Mouse (Mus musculus) urinary bladder, postnatal 14 days (tissue): ENCODE measurements around the gene Col27a1.

Experiments
- DNase-seq: peaks from one replicate; pipeline ENCODE4 v3.0.0; 2021; ENCODE audit warnings: low spot score

Col27a1 gene

DNA sequence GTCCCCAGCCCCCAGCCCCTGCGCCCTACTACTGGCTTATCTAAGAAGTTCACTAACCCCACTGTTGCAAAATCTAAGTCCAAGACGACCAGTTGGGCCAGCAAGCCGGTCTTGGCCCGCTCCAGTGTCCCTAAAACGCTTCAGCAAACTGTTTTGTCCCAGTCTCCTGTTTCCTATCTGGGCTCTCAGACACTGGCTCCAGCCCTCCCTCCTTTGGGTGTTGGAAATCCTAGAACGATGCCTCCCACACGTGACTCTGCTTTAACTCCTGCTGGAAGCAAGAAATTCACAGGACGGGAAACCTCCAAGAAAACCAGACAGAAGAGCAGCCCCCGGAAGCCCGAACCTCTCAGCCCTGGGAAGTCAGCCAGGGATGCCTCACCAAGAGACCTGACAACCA, 11.6 kb downstream of the Col27a1 start:
- DNase-seq: no peak

- no peak for DNase-seq
Measured at GRCm38 (mm10) chr4:63226164-63226882, 12.5 kb downstream of the Col27a1 start.

DNA sequence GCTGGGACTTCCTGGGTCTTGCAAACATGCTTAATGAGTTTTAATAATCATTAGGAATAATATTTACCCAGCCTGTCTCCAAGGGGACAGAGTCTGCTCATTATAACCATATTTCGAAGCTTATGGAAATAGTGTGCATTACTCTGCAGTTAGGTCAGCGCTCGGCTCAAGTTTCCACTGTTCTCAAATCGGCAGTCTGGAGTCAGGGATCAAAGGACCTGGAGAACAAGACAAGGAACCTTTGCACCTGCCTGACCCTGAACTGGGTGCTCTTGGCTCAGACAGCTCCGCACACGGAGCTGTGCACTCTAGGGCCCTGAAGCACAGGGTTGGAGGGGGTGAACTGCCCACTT, 13.1 kb downstream of the Col27a1 start:
- no peak for DNase-seq

- DNase-seq: peak; percentile 37
Measured at GRCm38 (mm10) chr4:63228943-63229342, 15.1 kb downstream of the Col27a1 start.

GRCm38 (mm10) chr4:63229991-63230581, 16.3 kb downstream of the Col27a1 start:
- no peak for DNase-seq

GRCm38 (mm10) chr4:63231121-63231520, 17.3 kb downstream of the Col27a1 start:
- no peak for DNase-seq

GRCm38 (mm10) chr4:63232542-63233020, 18.8 kb downstream of the Col27a1 start:
- no peak for DNase-seq

DNA sequence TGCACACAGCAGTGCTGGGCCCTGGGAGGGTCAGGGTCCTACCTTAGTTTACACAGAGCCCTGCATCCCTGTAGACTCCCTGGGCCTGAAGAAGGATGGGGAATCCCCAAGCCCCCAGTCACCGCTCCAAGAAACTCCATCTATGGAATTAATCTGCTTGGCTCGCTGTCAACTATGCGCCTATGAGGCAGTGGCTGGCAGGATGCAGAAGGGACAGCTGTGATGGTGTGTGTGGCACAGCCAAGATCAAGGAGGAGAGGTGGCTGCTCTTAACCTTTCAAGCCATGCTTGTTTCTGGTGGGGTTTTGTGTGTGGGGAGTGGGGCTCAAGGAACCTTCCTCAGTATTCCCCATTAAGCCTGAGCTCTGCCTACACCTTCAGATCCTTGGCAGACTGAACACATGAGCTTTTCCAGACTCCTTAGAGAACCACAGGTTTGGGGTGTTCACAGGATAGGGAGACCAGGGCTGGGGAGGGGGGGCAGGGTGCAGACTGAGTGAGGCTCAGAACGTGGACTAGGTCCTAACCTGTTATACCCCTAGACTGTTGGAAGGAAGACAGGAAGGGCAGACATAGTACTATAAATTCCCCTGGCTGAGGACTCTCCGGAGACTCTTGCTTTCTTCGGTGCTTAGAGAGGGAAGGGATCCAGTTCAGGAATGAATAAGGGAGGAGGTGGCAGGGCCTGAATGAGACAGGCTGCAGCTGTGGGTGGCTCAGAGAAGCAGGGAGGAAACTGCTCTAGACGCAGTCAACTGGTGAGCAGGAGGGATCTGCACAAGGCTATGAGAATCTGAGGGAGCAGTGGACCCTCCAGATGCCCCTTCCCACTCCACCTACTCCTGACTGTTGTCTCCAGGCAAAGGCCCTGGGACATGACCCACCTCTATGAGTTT, 20.0 kb downstream of the Col27a1 start:
- no peak for DNase-seq

DNA sequence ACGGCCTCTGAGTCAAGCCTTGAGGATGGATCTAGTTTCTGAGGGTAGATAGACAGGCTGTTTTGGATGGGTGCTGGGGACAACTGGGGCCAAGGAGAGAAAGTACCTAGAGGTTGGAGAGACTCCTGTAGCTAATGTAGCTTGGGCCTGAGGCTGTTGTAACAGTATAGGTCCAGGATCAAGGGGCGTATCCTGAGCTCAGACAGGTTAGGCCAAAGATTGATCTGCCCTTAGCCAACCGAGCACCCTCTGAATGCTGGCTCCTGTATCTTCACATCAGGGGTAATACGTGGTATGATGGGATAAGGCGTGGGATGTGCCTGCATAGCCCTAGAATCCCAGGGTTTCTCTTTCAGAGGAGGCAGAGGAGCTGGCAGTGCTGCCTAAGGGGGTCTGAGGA, 21.0 kb downstream of the Col27a1 start:
- DNase-seq: no peak

GRCm38 (mm10) chr4:63236235-63236634, 22.4 kb downstream of the Col27a1 start:
- no peak for DNase-seq

DNA sequence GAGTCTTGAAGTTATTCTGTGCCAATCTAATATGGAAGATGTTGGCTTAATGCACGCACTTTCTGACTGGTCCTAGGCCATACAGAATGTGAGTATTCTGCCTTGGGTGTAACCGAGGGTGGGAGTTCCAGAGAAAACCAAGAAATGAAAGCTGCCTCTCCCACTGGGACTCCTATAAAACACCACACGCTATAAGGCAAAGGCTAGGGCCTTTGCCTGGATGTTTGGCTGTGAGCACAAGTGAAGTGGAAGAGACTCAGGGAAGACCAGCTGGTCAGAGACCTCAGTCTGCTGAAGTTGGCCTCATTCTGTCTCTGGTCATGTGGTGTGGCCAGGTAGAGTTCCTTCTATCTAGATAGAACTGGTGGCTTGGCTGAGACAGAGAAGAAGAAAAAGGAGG, 23.4 kb downstream of the Col27a1 start:
- no peak for DNase-seq

- DNase-seq: no peak
Measured at GRCm38 (mm10) chr4:63238141-63238540, 24.3 kb downstream of the Col27a1 start.

DNA sequence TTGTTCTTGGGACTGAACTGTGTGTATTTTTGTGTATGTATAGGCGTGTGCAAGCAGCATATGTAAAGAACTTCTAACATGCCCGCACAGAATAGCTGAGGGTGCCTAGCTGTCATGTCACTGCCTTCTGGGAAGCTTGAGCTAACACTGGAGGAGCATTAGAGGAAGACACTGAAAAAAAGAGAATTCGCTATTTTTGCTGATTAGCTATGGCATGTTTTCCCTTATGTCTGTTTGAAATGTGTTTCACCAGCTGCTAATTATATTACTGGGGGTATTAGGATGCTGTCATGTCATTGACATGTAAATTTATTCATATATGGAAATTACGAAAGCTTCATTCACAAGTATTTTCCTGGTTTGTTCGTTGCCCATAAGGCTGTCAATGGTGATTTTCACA, 24.9 kb downstream of the Col27a1 start:
- DNase-seq: no peak

GRCm38 (mm10) chr4:63241031-63241430, 27.2 kb downstream of the Col27a1 start:
- DNase-seq: no peak

DNA sequence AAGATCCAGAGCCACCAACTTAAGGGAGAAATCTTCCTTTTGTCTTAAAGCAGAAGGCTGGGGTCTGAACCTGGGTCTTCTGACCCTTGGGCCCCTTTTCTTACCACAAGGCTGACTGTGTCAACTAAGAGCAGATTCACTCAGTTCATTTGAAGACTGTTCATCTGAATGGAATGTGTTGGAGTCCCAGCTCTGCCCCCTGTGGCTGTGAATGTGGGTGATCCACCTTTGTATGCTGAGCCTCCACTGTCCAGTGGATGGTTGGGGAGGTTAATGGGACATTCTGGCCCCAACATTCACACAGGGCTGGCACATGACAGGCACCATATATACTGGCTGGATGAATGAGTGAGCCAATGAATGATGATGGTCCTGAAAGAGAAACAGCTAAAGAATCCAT, 34.2 kb downstream of the Col27a1 start:
- DNase-seq: no peak

GRCm38 (mm10) chr4:63248951-63249350, 35.1 kb downstream of the Col27a1 start:
- no peak for DNase-seq

DNA sequence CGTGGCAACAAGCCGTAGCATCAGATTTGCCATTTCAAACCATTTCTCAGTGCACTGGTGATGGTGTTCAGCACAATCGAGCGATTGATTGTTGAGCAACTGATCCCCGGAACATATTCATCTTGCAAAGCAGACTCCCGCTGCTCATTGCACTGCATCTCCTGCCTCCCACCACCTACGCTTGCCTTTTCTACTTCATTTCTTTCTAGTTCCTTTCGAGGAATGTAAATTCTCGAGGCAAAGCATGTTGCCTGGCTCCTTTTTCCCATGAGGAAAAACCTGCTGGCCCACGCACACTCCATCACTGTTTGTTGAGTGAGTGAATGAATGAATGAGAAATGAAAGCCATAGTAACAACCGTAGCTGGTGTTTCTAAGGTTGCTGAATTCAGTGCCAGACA, 38.0 kb downstream of the Col27a1 start:
- DNase-seq: no peak

GRCm38 (mm10) chr4:63253716-63254115, 39.9 kb downstream of the Col27a1 start:
- DNase-seq: no peak

GRCm38 (mm10) chr4:63254151-63254550, 40.3 kb downstream of the Col27a1 start:
- no peak for DNase-seq

DNA sequence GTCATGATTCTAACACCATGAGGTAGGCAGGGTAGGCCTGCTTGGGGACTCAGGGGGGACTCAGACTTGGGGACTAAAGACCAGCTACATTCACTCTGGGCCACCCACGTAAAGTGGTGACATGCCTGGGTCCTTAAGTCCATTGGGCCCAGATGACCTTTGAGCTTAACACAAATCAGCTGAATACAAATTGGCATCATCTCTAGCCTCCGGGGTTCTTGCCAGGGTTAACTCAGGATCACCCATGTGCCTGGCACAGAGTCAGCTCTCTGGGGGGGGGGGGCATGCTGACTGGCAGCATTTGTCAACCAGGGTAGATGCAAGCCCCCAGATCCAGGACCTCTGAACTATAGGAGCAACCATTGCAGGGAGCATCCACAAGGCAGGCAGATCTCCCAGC, 42.6 kb downstream of the Col27a1 start:
- no peak for DNase-seq

DNA sequence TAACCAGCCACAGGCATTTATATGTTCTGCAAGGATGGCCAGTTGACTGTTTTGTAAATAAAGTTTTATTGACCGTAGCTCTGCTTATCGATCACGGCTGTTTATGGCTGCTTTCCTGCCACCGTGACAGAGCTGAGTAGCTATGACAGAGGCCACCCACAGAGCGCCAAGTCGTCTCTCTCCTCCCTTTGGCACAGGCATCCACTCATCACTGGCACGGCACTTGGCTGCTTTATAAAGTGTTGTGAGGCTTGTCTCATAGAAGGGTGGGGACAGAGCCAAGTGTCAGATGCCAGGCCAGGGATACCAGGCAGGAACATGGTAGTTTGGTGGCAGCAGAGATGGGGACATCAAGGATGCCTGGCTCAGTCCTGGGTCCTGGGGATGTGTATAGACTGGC, 43.5 kb downstream of the Col27a1 start:
- no peak for DNase-seq

DNA sequence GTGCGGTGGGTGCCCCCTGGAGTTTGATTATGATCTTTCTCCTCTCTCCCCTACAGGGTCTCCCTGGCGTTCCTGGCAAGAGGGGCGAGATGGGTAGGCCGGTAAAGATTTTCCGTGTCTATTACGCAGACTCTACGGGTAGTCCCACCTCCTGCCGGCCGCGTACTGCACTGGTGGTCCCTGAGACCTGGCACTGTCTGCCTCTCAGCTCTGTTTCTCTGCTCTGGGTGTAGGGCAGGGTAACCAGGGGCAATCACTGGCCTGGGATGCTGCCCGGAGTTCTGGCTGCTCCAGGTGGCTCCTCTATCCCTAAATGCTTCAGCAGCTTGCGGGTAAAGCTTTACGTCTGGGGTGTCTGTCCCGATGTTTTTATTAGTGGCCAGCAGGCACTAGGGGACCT, 44.3 kb downstream of the Col27a1 start:
- DNase-seq: no peak

DNA sequence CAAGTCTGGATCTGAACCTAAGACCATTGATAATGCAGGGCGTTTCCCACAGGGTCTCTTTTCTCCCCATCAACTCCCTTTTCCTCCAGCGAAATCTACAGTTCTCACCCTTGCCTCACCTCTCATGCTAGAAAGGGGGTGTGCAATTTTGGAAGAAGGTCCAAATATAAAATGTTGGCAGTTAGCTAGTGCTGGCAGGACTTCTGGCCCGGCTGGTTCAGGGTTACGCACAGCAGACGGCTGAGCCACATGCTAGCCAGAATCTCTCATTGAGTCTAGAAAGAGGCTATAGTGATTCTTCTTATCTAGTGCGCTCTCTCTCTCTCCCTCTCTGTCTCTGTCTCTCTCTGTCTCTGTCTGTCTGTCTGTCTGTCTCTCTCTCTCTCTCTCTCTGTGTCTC, 45.3 kb downstream of the Col27a1 start:
- DNase-seq: no peak
